Mouse (Mus musculus) cerebellum, adult 8-10 months (tissue): Measurements from ENCODE around the gene Vwf.

Source experiments
- DNase-seq: peaks from one replicate; pipeline ENCODE4 v3.0.0; 2022

The Vwf gene

DNA sequence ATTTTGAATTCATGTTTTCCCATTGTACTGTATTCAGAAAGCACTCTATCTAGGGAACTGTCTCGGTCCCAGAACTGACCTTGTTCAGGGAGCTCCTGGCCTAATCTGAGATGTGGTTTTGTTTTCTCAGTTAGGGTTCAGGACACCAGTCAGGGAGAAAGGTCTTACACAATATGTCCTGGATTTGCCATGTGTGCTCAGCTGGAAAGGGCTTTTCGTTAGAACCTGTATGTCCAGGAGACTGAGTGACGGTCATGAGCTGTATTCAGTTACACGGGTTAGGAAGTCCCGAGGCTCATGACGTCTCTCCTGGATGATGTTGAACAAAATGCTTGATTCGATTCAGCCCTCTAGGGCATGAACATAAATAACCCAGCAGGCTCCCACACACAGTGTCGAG, 43.9 kb downstream of the Vwf start:
- DNase-seq: no peak

- no peak for DNase-seq
Observed at GRCm38 (mm10) chr6:125591652-125592385, 45.2 kb downstream of the Vwf start.

GRCm38 (mm10) chr6:125592536-125592935, 46.0 kb downstream of the Vwf start:
- DNase-seq: no peak

- DNase-seq: no peak
Observed at GRCm38 (mm10) chr6:125594311-125594710, 47.7 kb downstream of the Vwf start.

DNA sequence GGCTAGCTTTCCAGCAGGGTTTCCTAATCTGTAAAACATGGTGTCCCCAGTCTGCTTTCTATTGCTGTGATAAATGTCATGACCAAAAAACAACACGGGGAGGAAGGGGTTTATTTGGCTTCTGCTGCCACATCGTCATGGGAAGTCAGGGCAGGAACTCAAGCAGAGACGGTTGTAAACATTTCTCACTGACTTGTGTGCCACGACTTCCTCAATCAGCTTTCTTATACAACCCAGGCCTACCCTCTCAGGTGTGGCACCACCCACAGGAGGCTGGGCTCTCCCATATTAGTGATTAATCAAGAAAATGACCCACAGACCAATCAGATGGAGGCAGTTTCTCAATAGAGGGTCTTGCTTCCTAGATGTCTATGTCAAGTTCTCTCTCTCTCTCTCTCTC, 48.3 kb downstream of the Vwf start:
- no peak for DNase-seq

DNA sequence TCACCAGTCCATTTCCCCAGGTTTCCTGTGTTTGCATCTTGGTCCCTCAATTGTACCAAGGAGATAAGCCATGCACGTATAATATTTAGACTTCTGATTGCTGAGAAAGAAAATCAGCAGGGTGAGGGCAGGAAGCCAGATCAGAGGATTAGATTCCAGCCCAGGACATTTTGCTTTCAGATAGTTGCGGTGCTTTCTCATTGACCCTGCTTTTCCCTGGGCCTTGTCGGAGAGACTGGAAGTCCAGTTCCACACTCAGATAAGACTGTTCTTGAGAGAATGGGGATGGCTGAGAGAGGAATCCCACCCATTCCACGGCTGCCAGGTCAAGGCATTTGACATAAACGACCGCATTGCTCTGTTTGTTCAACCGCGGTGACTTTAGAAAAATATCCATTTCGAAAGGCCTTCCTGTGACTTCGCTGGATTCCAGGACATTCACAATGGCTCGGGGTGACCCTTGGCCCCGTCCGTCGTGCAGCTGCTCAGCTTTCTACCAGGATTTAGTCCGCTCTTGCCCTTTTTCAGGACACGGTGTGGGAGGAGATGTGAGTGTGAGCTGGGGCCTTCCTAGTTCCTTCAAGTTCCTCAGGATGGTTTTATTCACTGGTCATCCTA, 50.2 kb downstream of the Vwf start:
- DNase-seq: no peak

DNA sequence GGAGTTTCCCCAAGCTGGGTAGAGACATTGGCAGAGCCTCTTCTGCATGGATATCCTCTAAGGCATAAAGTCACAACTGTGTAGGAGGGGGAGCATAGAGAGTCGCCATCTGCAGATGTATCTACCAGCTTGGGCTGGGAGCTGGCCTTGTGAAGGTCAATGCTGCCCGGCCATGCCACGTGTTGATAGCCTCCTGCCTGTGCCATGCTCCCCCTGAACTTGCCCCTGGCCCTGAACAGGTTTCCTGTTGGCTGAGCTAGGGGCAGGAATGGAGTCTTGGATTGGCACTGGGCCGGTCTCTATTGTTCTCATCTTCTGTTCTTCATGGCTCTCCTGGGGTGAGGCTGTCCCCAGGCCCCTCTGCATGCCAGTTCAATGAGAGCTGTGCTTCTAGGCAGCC, 51.1 kb downstream of the Vwf start:
- DNase-seq: no peak

- DNase-seq: peak; percentile 65
Observed at GRCm38 (mm10) chr6:125600036-125600558, 53.5 kb downstream of the Vwf start.

DNA sequence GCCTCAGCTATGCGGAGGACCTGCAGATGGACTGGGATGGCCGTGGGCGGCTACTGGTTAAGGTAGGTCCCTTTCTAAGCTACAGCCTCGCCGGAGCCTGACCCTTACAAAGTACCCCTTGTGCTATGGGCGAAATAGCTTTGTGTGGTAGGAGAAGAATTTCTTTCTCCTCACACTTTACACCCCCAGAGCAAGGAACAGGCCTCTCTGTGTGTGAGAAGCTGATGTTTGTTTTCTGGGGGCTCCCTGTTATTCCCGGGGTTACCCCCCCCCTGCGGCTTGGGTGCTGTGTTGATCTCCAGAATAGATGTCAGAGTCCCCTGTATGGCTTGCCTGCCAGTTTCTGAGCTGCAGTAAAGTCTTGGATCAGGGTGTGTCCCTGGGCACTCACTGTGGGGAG, 54.1 kb downstream of the Vwf start:
- DNase-seq: no peak

- no peak for DNase-seq
Observed at GRCm38 (mm10) chr6:125601190-125601589, 54.6 kb downstream of the Vwf start.

DNA sequence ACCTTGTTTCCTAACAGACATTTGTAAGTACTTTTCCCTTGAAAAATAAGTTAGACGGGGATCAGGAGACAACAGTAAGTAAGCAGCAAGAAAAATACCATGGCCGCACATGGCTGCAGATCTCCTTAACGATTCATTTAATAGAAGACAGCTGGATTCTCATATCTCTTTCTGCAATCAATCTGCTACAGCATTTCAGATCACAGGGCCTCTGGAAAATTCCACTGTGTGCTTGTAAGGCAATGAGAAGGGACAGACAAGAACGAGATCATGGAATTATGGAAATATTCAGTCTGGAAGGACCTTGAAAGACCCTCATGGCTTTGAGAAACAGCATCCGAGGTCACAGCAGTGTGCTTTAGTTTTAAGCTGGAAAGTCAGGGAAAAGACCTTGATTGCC, 55.2 kb downstream of the Vwf start:
- DNase-seq: no peak

DNA sequence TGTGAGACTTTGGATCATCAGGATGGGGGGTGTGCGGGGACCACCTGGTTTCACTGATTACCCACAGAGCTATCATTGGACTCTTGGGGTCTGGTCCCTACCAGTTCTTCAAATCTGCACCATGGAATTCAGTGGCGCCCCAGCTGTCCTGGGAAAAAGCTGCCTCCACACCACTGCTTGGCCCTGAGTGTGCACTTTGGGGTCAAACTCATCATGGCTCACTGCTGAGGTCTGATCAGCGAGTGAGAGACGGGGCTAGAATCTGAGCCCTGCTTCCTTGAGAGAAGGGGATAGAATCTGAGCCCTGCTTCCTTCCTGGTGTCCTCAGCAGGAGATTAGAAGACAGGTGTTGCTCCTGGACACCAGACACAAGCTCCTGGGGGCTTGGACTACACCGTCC, 55.8 kb downstream of the Vwf start:
- no peak for DNase-seq

GRCm38 (mm10) chr6:125603234-125603633, 56.7 kb downstream of the Vwf start:
- DNase-seq: peak; percentile 38

GRCm38 (mm10) chr6:125603678-125604462, 57.3 kb downstream of the Vwf start:
- no peak for DNase-seq

DNA sequence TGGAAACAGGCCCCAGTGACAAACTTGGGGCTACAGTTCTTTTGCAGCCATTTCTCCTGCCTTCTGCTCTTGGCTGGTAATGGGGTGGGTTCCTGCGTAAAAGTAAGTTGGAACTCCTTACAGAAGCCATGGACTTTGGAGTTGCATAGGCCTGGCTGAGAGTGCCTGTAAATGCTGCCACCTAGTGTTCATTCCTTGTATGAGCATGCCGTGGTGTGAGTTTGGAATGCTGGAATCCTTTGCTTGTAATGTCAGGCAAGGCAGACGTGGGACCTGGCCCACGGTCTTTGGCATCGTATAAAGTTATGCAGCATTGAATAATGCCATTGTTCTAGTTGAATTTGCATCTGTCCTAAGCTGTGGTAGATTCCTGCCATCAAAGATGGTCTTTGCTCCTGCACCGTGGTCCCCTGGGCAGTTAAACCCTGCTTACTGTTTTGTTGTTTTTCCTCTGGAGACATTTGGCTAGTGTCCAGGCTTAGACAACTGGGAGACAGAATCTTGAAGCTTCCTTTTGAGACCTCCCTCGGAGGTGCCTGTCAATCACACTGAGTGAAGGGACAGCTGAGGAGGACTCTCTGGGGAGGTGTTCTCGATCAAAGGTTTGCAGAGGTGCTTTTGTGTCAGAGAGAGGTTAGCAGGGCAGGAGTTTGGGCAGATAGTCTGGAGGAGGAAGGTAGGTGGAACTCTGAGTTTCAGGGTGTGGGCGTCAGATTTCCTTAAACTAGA, 58.1 kb downstream of the Vwf start:
- peak; percentile 49 for DNase-seq

GRCm38 (mm10) chr6:125609025-125609424, 62.5 kb downstream of the Vwf start:
- no peak for DNase-seq

DNA sequence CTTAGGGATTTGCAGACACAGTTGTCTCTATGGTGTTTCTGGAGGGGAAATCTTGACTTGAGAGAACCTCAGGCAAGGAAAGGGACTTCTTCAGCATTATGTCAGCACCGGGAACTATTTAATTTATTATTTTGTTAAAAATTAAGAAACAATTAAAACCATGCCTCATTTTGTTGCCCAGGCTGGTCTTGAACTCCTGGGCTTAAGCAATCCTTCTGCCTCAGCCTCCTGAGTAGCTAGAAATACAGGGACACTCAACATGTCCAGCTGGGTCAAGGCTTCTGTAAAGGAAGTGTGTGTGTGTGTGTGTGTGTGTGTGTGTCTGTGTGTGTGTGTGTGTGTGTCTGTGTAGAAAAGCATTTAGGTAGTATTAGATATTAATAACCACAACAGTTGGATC, 71.3 kb downstream of the Vwf start:
- no peak for DNase-seq

DNA sequence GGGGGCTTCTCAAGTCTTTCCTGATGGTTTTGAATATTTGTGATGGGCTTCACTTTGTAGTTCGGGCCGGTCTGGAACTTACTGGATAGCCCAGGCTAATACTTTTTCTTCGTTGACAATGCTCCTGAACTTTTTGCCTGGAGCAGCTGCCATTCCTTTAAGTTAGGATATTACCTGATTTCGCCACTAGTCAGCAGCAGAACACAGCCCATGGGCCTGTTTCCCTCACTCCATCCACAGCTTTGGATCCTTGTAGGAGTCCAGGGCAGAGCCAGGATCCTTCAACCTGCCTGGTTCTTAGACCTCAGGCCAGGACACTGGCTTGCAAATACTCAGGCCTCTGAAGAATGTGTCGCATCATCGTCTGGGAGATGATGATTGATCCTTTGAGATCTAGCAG, 74.2 kb downstream of the Vwf start:
- DNase-seq: no peak

GRCm38 (mm10) chr6:125622434-125622833, 75.9 kb downstream of the Vwf start:
- DNase-seq: no peak

- DNase-seq: no peak
Observed at GRCm38 (mm10) chr6:125640486-125640885, 93.9 kb downstream of the Vwf start.

DNA sequence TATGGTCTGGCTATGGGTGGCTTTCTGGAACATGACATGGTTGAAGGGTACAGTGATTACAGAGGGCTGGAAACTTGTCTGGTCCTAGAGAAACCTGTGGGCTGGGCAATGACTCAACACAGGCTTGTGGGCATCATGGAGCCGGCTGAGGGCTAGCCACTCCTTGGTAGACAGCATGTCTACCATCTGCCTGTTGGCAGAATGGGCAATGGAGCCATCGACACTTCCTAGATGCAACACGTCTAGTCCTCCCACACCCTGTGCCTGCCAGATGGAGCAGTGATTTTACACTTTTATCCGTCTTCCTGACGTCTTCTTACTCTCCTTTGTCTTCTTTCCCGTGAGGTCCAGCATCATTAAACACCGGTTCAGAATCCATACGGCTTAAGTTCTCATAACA, 94.6 kb downstream of the Vwf start:
- no peak for DNase-seq

GRCm38 (mm10) chr6:125648964-125649363, 102.4 kb downstream of the Vwf start:
- DNase-seq: no peak

DNA sequence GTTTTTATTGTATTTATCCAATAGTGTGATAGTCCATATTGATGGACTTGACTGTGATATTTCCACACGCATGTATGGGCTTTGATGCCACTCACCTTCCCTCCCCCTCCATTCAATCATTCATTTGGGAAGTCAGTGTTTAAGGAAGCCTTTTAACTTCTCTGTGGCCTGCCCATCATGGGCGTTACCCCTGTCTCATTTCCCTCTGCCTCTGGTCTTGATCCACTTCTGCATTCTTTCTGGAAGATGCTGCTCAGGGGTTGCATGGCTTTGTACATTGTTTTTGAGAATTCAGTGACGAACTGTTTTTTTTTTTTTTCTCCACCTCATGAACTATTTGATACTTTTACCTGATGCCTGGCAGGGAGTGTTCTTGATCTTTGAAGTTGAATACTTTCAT, 104.8 kb downstream of the Vwf start:
- DNase-seq: no peak
